Mouse (Mus musculus): Measurements from ENCODE around the gene Mapkapk3. TPM values are rescaled to one million over a fixed set of nuclear protein-coding genes. Genes with fewer than 3 reads are reported as not detected.
A peak's percentile ranks its signal among the peaks of the same experiment; 100 is the strongest.

The Mapkapk3 gene
- 17.1 and 19.2 TPM in 2 replicates for polyA plus RNA-seq (2014; fragmentation: Nextera tagmentation; extraction: Ambion mirVana)

DNA sequence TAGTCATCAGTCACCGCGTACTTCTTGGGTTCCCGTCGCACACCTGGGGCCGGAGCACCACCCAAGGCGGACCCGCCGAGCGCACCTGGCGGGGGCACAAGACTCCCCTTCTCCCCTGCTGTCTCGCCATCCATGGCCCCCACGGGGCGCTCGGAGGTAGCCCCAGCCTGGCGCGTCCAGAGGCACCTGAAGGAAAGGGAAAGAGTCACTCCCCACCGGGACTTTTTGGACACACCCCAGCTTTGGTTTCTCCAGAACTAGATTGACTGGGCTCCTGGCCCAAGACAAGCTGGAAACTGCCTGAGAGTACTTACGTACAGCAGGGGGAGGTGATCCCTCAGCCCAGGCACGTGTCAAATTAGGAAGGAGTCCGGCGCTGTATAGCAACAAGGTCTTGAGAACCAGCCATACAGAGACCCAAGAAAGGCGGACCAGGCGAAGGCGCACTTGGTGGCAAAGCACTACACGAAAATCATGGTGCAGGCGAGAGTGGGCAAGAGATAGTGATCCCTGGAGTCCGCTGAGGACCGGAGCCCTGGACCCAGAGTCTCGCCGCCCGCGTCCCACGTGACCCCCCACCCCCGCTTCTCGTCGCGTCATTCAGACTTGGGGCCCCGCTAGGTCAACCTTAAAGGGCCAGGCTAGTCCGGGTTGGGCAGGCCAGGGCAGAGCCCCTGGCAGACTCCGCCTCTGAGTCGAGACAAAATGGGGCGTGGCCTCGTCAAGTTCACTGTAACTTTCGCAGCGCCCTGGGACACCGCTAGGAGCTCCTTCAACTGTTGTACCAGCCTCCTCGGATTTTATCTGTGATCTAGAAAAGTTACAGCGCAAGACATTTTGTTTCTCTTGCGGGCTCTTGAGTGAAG, at the start of gene Mapkapk3:
Gene Mapkapk3 (minus strand): TSS at position 667 of the 866 bp plus-strand sequence.
- Histone ChIP-seq H3K4me1 (replicated peaks; ENCODE audit: control insufficient read depth, insufficient read depth, low read length) (peaks cover 31% of the 10 kb centered on the region), H3K27me3 (replicated peaks; ENCODE audit: control insufficient read depth, insufficient read depth, low read length) (peaks cover 3% of the 10 kb centered on the region; the same call in 1 of the 2 replicates), H3K27ac (ENCODE audit: low read depth, low read length) (peak within 1 kb of the TSS; percentile 68), H3K36me3 (ENCODE audit: control insufficient read depth, insufficient read depth, low read length) (no peaks in the 10 kb centered on the region), H3K9ac (ENCODE audit: low read depth, low read length) (peak within 1 kb of the TSS; percentile 61), H3K9me3 (ENCODE audit: control insufficient read depth, low read length) (no peaks in the 10 kb centered on the region), H3K4me2 (peak within 1 kb of the TSS; percentile 92), H3K4me3 (ENCODE audit: low read depth, low read length) (peak within 1 kb of the TSS; percentile 62)
- WGBS, result 1% methylated on average over 49 of the region's 49 CpGs
- DNase-seq (ENCODE audit: low spot score), result peak; percentile 87
- ATAC-seq (replicated peaks; ENCODE audit: low FRiP score), result peak; percentile 90

GRCm38 (mm10) chr9:107338172-107338883, 48.7 kb upstream of the Mapkapk3 start, which contains the start of gene Hemk1:
Gene Hemk1 (minus strand): TSS chr9:107338350.
- H3K36me3 ChIP-seq (ENCODE audit: control insufficient read depth, insufficient read depth, low read length), result no peaks in the 10 kb centered on the region
- ATAC-seq (replicated peaks; ENCODE audit: low FRiP score) (peak; percentile 81), DNase-seq (ENCODE audit: low spot score) (peak; percentile 83)
- no peaks in the 10 kb centered on the region for H3K9me3 ChIP-seq (ENCODE audit: control insufficient read depth, low read length)
- peaks cover 6% of the 10 kb centered on the region for H3K27me3 ChIP-seq (replicated peaks; ENCODE audit: control insufficient read depth, insufficient read depth, low read length)
- H3K4me3 ChIP-seq (ENCODE audit: low read depth, low read length), result peak within 1 kb of the TSS; percentile 66
- peak within 1 kb of the TSS; percentile 76 for H3K9ac ChIP-seq (ENCODE audit: low read depth, low read length)
- 6% methylated on average over 30 of the region's 30 CpGs for WGBS
- H3K4me2 ChIP-seq, result peak within 1 kb of the TSS; percentile 92
- H3K4me1 ChIP-seq (replicated peaks; ENCODE audit: control insufficient read depth, insufficient read depth, low read length), result peaks cover 11% of the 10 kb centered on the region
- peak within 1 kb of the TSS; percentile 34 for H3K27ac ChIP-seq (ENCODE audit: low read depth, low read length)

DNA sequence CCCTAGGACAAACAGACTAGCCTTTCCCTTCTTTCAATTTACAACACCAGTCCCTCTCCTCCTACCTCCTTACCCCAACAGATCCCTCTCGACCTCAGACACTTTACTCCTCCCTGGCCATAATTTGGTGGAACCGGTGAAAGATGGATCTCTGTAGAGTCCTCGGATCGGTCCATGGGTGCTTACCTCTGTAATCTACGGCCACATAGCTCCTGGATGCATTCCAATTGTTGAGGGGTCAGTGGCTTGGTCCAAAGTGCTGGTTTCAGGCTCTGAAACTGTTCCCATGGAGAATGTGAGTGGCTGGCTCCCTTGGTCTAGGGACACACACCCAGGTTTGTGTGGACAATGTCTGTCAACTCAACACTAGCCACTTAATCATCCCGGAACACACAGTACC, 46.7 kb upstream of the Mapkapk3 start:
- Histone ChIP-seq H3K4me2 (no peak overlapping the region), H3K4me3 (ENCODE audit: low read depth, low read length) (no peak overlapping the region), H3K4me1 (replicated peaks; ENCODE audit: control insufficient read depth, insufficient read depth, low read length) (peaks cover 11% of the 10 kb centered on the region), H3K27ac (ENCODE audit: low read depth, low read length) (no peak overlapping the region), H3K27me3 (replicated peaks; ENCODE audit: control insufficient read depth, insufficient read depth, low read length) (peaks cover 5% of the 10 kb centered on the region), H3K36me3 (ENCODE audit: control insufficient read depth, insufficient read depth, low read length) (no peaks in the 10 kb centered on the region), H3K9ac (ENCODE audit: low read depth, low read length) (no peak overlapping the region), H3K9me3 (ENCODE audit: control insufficient read depth, low read length) (no peaks in the 10 kb centered on the region)
- DNase-seq (ENCODE audit: low spot score), result no peak
- no peak for ATAC-seq (replicated peaks; ENCODE audit: low FRiP score)
- 82% methylated on average over 6 of the region's 6 CpGs for WGBS

DNA sequence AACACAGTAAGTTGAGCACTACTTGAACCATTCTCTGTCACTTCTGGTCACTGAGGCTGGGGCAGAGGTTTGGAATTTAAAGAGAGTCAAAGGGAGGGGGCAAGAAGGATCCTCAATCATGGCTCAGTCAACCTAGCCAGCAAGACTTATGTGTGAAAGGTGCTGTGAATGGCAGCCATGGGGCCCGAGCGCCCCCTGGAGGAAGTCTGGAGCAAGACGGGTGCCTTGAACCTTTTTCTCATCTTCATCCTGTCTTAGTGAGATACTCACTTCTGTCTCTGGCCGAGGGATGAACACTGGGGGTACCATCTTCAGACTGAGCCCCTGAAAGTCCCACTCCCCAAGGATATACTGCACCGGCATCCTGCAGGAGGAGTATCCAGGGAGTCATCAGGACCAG, 46.2 kb upstream of the Mapkapk3 start:
- H3K36me3 ChIP-seq (ENCODE audit: control insufficient read depth, insufficient read depth, low read length), result no peaks in the 10 kb centered on the region
- H3K4me1 ChIP-seq (replicated peaks; ENCODE audit: control insufficient read depth, insufficient read depth, low read length), result peaks cover 9% of the 10 kb centered on the region

GRCm38 (mm10) chr9:107335046-107335445, 45.4 kb upstream of the Mapkapk3 start:
- Histone ChIP-seq H3K36me3 (ENCODE audit: control insufficient read depth, insufficient read depth, low read length) (no peaks in the 10 kb centered on the region), H3K27me3 (replicated peaks; ENCODE audit: control insufficient read depth, insufficient read depth, low read length) (no peaks in the 10 kb centered on the region), H3K27ac (ENCODE audit: low read depth, low read length) (no peak overlapping the region), H3K4me1 (replicated peaks; ENCODE audit: control insufficient read depth, insufficient read depth, low read length) (peaks cover 8% of the 10 kb centered on the region), H3K9me3 (ENCODE audit: control insufficient read depth, low read length) (no peaks in the 10 kb centered on the region), H3K4me3 (ENCODE audit: low read depth, low read length) (no peak overlapping the region), H3K9ac (ENCODE audit: low read depth, low read length) (no peak overlapping the region), H3K4me2 (no peak overlapping the region)
- ATAC-seq (replicated peaks; ENCODE audit: low FRiP score), result no peak
- DNase-seq (ENCODE audit: low spot score), result no peak
- WGBS, result 84% methylated on average over 5 of the region's 5 CpGs

More for the DNA sequence above, 46.2 kb upstream of the Mapkapk3 start:
- no peak overlapping the region for H3K4me2 ChIP-seq
- 8% methylated on average over 5 of the region's 5 CpGs for WGBS
- ATAC-seq (replicated peaks; ENCODE audit: low FRiP score), result no peak
- no peak overlapping the region for H3K9ac ChIP-seq (ENCODE audit: low read depth, low read length)
- DNase-seq (ENCODE audit: low spot score), result peak; percentile 78
- no peak overlapping the region for H3K27ac ChIP-seq (ENCODE audit: low read depth, low read length)
- no peaks in the 10 kb centered on the region for H3K9me3 ChIP-seq (ENCODE audit: control insufficient read depth, low read length)
- no peaks in the 10 kb centered on the region; the same call in 1 of the 2 replicates for H3K27me3 ChIP-seq (replicated peaks; ENCODE audit: control insufficient read depth, insufficient read depth, low read length)
- no peak overlapping the region for H3K4me3 ChIP-seq (ENCODE audit: low read depth, low read length)

GRCm38 (mm10) chr9:107334356-107334755, 44.7 kb upstream of the Mapkapk3 start:
- H3K27ac ChIP-seq (ENCODE audit: low read depth, low read length), result no peak overlapping the region
- H3K4me2 ChIP-seq, result no peak overlapping the region
- no peaks in the 10 kb centered on the region for H3K27me3 ChIP-seq (replicated peaks; ENCODE audit: control insufficient read depth, insufficient read depth, low read length)
- H3K36me3 ChIP-seq (ENCODE audit: control insufficient read depth, insufficient read depth, low read length), result no peaks in the 10 kb centered on the region
- peaks cover 8% of the 10 kb centered on the region for H3K4me1 ChIP-seq (replicated peaks; ENCODE audit: control insufficient read depth, insufficient read depth, low read length)
- H3K9me3 ChIP-seq (ENCODE audit: control insufficient read depth, low read length), result no peaks in the 10 kb centered on the region
- DNase-seq (ENCODE audit: low spot score) (no peak), ATAC-seq (replicated peaks; ENCODE audit: low FRiP score) (no peak)
- 77% methylated on average over 6 of the region's 6 CpGs for WGBS
- no peak overlapping the region for H3K9ac ChIP-seq (ENCODE audit: low read depth, low read length)
- no peak overlapping the region for H3K4me3 ChIP-seq (ENCODE audit: low read depth, low read length)

DNA sequence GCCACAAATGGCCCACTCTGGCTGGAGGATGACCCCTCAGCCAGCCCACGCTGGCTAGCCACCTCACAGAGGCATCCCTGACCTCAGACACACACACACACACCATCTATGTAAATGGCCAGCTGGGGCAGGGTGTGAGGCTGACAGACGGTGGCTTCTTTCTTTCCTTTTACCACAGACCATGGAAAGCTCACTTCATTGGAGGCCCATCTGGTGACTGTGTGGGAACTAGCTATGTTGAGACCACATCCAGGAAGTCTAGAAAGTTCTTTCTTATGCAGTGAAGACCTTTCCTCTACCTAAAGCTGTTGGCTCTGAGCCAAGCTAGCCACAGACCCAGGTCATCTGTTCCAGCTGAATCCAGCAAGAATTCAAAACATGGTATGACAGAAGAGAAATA, 44.0 kb upstream of the Mapkapk3 start:
- 44% methylated on average over 2 of the region's 2 CpGs for WGBS
- no peak for ATAC-seq (replicated peaks; ENCODE audit: low FRiP score)
- Histone ChIP-seq H3K36me3 (ENCODE audit: control insufficient read depth, insufficient read depth, low read length) (no peaks in the 10 kb centered on the region), H3K27me3 (replicated peaks; ENCODE audit: control insufficient read depth, insufficient read depth, low read length) (no peaks in the 10 kb centered on the region), H3K9me3 (ENCODE audit: control insufficient read depth, low read length) (no peaks in the 10 kb centered on the region), H3K9ac (ENCODE audit: low read depth, low read length) (no peak overlapping the region), H3K4me1 (replicated peaks; ENCODE audit: control insufficient read depth, insufficient read depth, low read length) (peaks cover 6% of the 10 kb centered on the region; the same call in 1 of the 2 replicates), H3K27ac (ENCODE audit: low read depth, low read length) (no peak overlapping the region; the same call in 1 of the 2 replicates), H3K4me2 (no peak overlapping the region), H3K4me3 (ENCODE audit: low read depth, low read length) (no peak overlapping the region)
- no peak for DNase-seq (ENCODE audit: low spot score)

DNA sequence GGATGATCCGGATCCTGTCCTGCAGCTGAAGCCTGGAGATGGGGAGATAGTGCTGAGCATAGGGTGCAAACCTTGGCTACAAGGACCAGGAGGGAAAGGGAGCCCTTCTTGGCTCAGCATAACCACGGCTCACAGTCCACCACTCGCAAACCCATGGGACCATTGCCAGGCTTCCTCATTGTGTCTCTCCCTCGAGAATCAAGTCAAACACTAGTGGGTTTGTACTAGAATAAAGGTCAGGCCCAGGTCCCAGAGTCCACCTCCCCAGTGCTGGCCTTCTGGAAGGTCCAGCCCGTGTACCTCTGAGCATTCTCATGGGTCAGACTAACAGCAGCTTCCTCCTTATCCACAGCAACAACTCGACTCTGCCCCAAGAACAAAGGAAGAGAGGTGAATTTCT, 41.1 kb upstream of the Mapkapk3 start:
- Histone ChIP-seq H3K4me3 (ENCODE audit: low read depth, low read length) (no peak overlapping the region), H3K9me3 (ENCODE audit: control insufficient read depth, low read length) (no peaks in the 10 kb centered on the region), H3K9ac (ENCODE audit: low read depth, low read length) (no peak overlapping the region), H3K27me3 (replicated peaks; ENCODE audit: control insufficient read depth, insufficient read depth, low read length) (no peaks in the 10 kb centered on the region), H3K4me2 (no peak overlapping the region), H3K36me3 (ENCODE audit: control insufficient read depth, insufficient read depth, low read length) (no peaks in the 10 kb centered on the region), H3K4me1 (replicated peaks; ENCODE audit: control insufficient read depth, insufficient read depth, low read length) (no peaks in the 10 kb centered on the region), H3K27ac (ENCODE audit: low read depth, low read length) (no peak overlapping the region)
- DNase-seq (ENCODE audit: low spot score) (no peak), ATAC-seq (replicated peaks; ENCODE audit: low FRiP score) (no peak)
- WGBS, result 71% methylated on average over 6 of the region's 6 CpGs

All from liver, embryonic 11.5 days (tissue).